Mouse (Mus musculus): Measurements from ENCODE around the gene 1810043G02Rik. TPM values are rescaled to one million over a fixed set of nuclear protein-coding genes. Genes with fewer than 3 reads are reported as not detected.
"Not testable (repeated sequence)": the region's sequence is repeated elsewhere in the genome, so short reads cannot be mapped to it uniquely, and the experiment has no call there.

Gene 1810043G02Rik
- polyA plus RNA-seq, 1 experiment from 2014 or later = 40.5 TPM

GRCm38 (mm10) chr10:78008169-78008568 is 29.8 kb downstream of the 1810043G02Rik start:
- 74% methylated on average over 3 of the region's 3 CpGs for WGBS
- ATAC-seq (ENCODE audit: low FRiP score) = no peak
- no peaks in the 10 kb centered on the region for H3K9me3 ChIP-seq
- H3K4me1 ChIP-seq (replicated peaks) = peaks cover 43% of the 10 kb centered on the region
- H3K36me3 ChIP-seq = peaks cover 3% of the 10 kb centered on the region; the same call in 1 of the 2 replicates
- peak overlapping the region; percentile 96 for H3K27ac ChIP-seq
- peaks cover 6% of the 10 kb centered on the region; the same call in 1 of the 2 replicates for H3K27me3 ChIP-seq
- peak overlapping the region; percentile 91 for H3K9ac ChIP-seq
- H3K4me3 ChIP-seq = peak overlapping the region; percentile 84
- peak overlapping the region; percentile 84 for H3K4me2 ChIP-seq

- H3K4me1 ChIP-seq (replicated peaks) = peaks cover 43% of the 10 kb centered on the region
- peaks cover 6% of the 10 kb centered on the region; the same call in 1 of the 2 replicates for H3K27me3 ChIP-seq
- under 1% methylated on average over 58 of the region's 59 CpGs for WGBS
- peak overlapping the region; percentile 96 for H3K27ac ChIP-seq
- H3K4me2 ChIP-seq = peak overlapping the region; percentile 84
- H3K4me3 ChIP-seq = peak overlapping the region; percentile 84
- 0 out of 2 replicates have a peak, but pooled peaks cover 3% of the 10 kb centered on the region for H3K36me3 ChIP-seq
- H3K9me3 ChIP-seq = no peaks in the 10 kb centered on the region
- peak; percentile 97 for ATAC-seq (ENCODE audit: low FRiP score)
- H3K9ac ChIP-seq = peak overlapping the region; percentile 91
These were observed 31.0 kb downstream of the 1810043G02Rik start for GRCm38 (mm10) chr10:78009184-78009944.

DNA sequence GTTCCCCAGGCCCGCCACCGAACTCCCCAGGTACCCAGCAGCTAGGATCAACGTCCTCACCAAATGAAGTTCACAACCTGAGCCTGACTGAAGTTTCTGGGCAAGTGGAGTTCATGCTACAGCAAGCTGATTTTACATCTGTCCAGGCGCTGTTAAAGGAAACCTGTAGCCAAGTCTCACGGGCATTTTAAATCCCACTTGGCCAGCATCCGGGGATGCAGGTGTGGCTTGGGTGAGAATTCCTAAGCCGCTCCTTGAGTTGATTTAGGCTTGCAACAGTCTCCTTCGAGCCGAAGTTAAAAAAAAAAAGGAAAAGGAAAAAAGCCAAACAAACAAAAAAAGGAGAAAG is 31.6 kb downstream of the 1810043G02Rik start, which contains the start of gene Pfkl:
Pfkl (minus strand) TSS at position 139 of the 349 bp plus-strand sequence.
- Histone ChIP-seq H3K9ac (peak within 1 kb of the TSS; percentile 91), H3K27me3 (peaks cover 6% of the 10 kb centered on the region; the same call in 1 of the 2 replicates), H3K27ac (peak within 1 kb of the TSS; percentile 96), H3K4me2 (peak within 1 kb of the TSS; percentile 84), H3K9me3 (no peaks in the 10 kb centered on the region), H3K4me3 (peak within 1 kb of the TSS; percentile 84), H3K36me3 (no peaks in the 10 kb centered on the region), H3K4me1 (replicated peaks) (peaks cover 43% of the 10 kb centered on the region)
- WGBS = under 1% methylated on average over 9 of the region's 9 CpGs
- ATAC-seq (ENCODE audit: low FRiP score) = no peak

DNA sequence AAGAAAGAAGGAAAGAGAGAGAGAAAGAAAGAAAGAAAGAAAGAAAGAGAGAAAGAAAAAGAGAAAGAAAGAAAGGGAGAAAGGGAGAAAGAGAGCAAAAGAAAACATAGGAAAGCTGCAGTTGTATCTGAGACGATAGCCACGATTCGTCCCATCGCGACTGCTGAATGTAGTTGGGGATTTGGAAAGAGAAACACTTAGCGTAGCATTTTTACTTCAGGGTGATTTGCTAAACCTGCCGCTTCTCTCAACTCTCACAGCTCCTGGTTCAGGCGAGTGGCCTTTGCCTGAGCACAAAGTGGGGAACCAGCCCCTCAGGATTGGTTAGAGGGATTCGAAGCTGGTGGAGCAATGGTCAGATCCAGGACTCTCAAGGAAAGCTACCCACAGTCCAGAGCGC is 32.0 kb downstream of the 1810043G02Rik start:
- no peak overlapping the region for H3K9ac ChIP-seq
- H3K4me1 ChIP-seq (replicated peaks) = peaks cover 43% of the 10 kb centered on the region
- H3K27me3 ChIP-seq = peaks cover 6% of the 10 kb centered on the region; the same call in 1 of the 2 replicates
- 25% methylated on average over 10 of the region's 10 CpGs for WGBS
- H3K9me3 ChIP-seq = no peaks in the 10 kb centered on the region
- 0 out of 2 replicates have a peak overlapping the region, but pooled peaks have one; percentile 7 for H3K4me3 ChIP-seq
- no peak for ATAC-seq (ENCODE audit: low FRiP score)
- peak overlapping the region; percentile 84; the same call in 1 of the 2 replicates for H3K4me2 ChIP-seq
- H3K27ac ChIP-seq = no peak overlapping the region
- H3K36me3 ChIP-seq = no peaks in the 10 kb centered on the region

GRCm38 (mm10) chr10:78011116-78011515 is 32.8 kb downstream of the 1810043G02Rik start:
- H3K9ac ChIP-seq; H3K36me3 ChIP-seq; H3K4me3 ChIP-seq; ATAC-seq (ENCODE audit: low FRiP score); H3K27ac ChIP-seq; H3K9me3 ChIP-seq; H3K4me2 ChIP-seq; H3K27me3 ChIP-seq: not testable (repeated sequence)
- 94% methylated on average over 5 of the region's 5 CpGs for WGBS
- H3K4me1 ChIP-seq (replicated peaks) = peaks cover 36% of the 10 kb centered on the region

GRCm38 (mm10) chr10:78012661-78013495 is 34.6 kb downstream of the 1810043G02Rik start:
- H3K4me1 ChIP-seq (replicated peaks) = peaks cover 18% of the 10 kb centered on the region
- no peak overlapping the region for H3K9ac ChIP-seq
- 91% methylated on average over 18 of the region's 18 CpGs for WGBS
- no peak overlapping the region for H3K4me2 ChIP-seq
- peaks cover 9% of the 10 kb centered on the region; the same call in 1 of the 2 replicates for H3K27me3 ChIP-seq
- H3K4me3 ChIP-seq = no peak overlapping the region
- no peak for ATAC-seq (ENCODE audit: low FRiP score)
- no peak overlapping the region for H3K27ac ChIP-seq
- no peaks in the 10 kb centered on the region for H3K36me3 ChIP-seq
- no peaks in the 10 kb centered on the region for H3K9me3 ChIP-seq

DNA sequence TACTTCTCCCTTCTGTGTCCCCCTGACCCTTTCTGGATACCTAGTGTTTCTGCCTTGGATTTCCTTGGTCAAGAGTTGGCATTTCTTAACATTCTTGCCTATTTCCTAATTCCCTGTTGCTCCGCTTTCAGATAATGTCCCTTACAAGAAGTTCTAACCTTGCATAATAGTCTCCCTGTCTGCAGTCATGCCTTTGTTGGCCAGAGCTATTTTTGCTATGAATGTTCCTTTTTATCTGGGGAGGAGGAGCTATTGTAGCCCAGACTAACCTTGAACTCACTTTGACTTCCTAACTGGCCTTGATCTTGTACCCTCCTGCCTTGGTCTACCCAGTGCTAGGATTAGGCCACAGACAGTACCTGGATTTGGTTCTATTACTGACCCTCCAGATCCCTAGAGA is 37.2 kb downstream of the 1810043G02Rik start:
- Histone ChIP-seq H3K36me3 (no peaks in the 10 kb centered on the region), H3K27me3 (peaks cover 8% of the 10 kb centered on the region; the same call in 1 of the 2 replicates), H3K27ac (no peak overlapping the region), H3K9me3 (no peaks in the 10 kb centered on the region), H3K9ac (no peak overlapping the region), H3K4me3 (no peak overlapping the region), H3K4me1 (replicated peaks) (peaks cover 4% of the 10 kb centered on the region; the same call in 1 of the 2 replicates), H3K4me2 (no peak overlapping the region)
- no peak for ATAC-seq (ENCODE audit: low FRiP score)
- 95% methylated on average over 1 of the region's 1 CpGs for WGBS

GRCm38 (mm10) chr10:78016366-78016765 is 38.0 kb downstream of the 1810043G02Rik start:
- no peaks in the 10 kb centered on the region for H3K36me3 ChIP-seq
- H3K9ac ChIP-seq = no peak overlapping the region
- peaks cover 2% of the 10 kb centered on the region; the same call in 1 of the 2 replicates for H3K4me1 ChIP-seq (replicated peaks)
- 54% methylated on average over 5 of the region's 5 CpGs for WGBS
- H3K9me3 ChIP-seq = no peaks in the 10 kb centered on the region
- no peak overlapping the region for H3K4me3 ChIP-seq
- H3K27ac ChIP-seq = no peak overlapping the region
- no peak for ATAC-seq (ENCODE audit: low FRiP score)
- H3K4me2 ChIP-seq = no peak overlapping the region
- 0 out of 2 replicates have a peak, but pooled peaks cover 2% of the 10 kb centered on the region for H3K27me3 ChIP-seq

GRCm38 (mm10) chr10:78018797-78019203 is 40.5 kb downstream of the 1810043G02Rik start:
- H3K27ac ChIP-seq = no peak overlapping the region
- peak overlapping the region; percentile 58 for H3K4me2 ChIP-seq
- 0 out of 2 replicates have a peak, but pooled peaks cover 2% of the 10 kb centered on the region for H3K27me3 ChIP-seq
- H3K36me3 ChIP-seq = no peaks in the 10 kb centered on the region
- H3K4me3 ChIP-seq = peak overlapping the region; percentile 30; the same call in 1 of the 2 replicates
- H3K9ac ChIP-seq = no peak overlapping the region
- peak; percentile 81 for ATAC-seq (ENCODE audit: low FRiP score)
- WGBS = 18% methylated on average over 19 of the region's 19 CpGs
- no peaks in the 10 kb centered on the region for H3K9me3 ChIP-seq
- peaks cover 2% of the 10 kb centered on the region; the same call in 1 of the 2 replicates for H3K4me1 ChIP-seq (replicated peaks)

DNA sequence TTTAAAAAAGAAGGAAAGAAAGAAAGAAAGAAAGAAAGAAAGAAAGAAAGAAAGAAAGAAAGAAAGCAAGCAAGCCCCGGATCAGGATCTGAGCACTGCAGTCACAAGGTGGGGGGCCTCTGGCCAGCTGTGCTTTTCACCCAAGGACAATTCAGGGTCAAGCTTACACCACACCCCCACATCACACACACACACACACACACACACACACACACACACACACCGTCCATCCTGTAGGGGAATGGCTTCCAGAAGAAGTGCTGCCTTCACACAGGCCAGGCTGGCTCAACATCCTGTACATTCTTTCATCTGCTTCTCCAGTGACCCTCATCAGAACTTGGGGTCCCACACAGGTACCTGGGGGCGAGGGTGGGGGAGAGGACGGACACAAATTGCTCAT is 41.0 kb downstream of the 1810043G02Rik start:
- Histone ChIP-seq H3K27ac (no peak overlapping the region), H3K4me2 (no peak overlapping the region), H3K27me3 (0 out of 2 replicates have a peak, but pooled peaks cover 2% of the 10 kb centered on the region), H3K36me3 (no peaks in the 10 kb centered on the region), H3K9ac (no peak overlapping the region), H3K9me3 (no peaks in the 10 kb centered on the region), H3K4me3 (no peak overlapping the region), H3K4me1 (replicated peaks) (peaks cover 2% of the 10 kb centered on the region; the same call in 1 of the 2 replicates)
- WGBS = 82% methylated on average over 4 of the region's 4 CpGs
- ATAC-seq (ENCODE audit: low FRiP score) = peak; percentile 39; the same call in 1 of the 2 replicates

DNA sequence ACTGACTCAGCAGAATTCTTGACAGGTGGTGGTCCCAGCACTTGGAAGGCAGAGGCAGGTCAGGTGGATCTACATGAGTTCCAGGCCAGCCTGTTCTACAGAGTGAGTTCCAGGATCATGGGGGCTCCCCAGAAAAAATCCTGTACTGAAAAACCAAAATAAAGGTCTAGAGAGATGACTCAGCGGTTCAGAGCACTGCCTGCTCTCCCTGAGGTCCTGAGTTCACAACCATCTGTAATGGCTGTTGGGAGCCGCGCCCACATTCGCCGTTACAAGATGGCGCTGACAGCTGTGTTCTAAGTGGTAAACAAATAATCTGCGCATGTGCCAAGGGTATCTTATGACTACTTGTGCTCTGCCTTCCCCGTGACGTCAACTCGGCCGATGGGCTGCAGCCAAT is 41.7 kb downstream of the 1810043G02Rik start:
- H3K36me3 ChIP-seq; H3K27ac ChIP-seq; H3K9ac ChIP-seq; H3K4me2 ChIP-seq; H3K4me3 ChIP-seq; ATAC-seq (ENCODE audit: low FRiP score); H3K27me3 ChIP-seq; H3K4me1 ChIP-seq (replicated peaks); H3K9me3 ChIP-seq: not testable (repeated sequence)
- 98% methylated on average over 7 of the region's 11 CpGs for WGBS

- not testable (repeated sequence) for H3K4me2 ChIP-seq; H3K27me3 ChIP-seq; H3K9ac ChIP-seq; H3K9me3 ChIP-seq; H3K27ac ChIP-seq; H3K4me1 ChIP-seq (replicated peaks); ATAC-seq (ENCODE audit: low FRiP score); H3K36me3 ChIP-seq; H3K4me3 ChIP-seq
- 77% methylated on average over 6 of the region's 8 CpGs for WGBS
These were observed 47.1 kb downstream of the 1810043G02Rik start for GRCm38 (mm10) chr10:78025453-78025852.

Data from hindbrain, embryonic 13.5 days (tissue).